Mouse (Mus musculus) forebrain, embryonic 13.5 days (tissue): ENCODE measurements around the gene Vstm4. TPM values are rescaled to one million over a fixed set of nuclear protein-coding genes. Genes with fewer than 3 reads are reported as not detected.
A peak's percentile ranks its signal among the peaks of the same experiment; 100 is the strongest.

Experiments
- ATAC-seq: fragments of 200-750 bp; cut with Nextera tagmentation; 2 replicates; pipeline ENCODE4 v1.8.0; 2017
- H3K27ac ChIP-seq: fragments of 300-500 bp; sonication (generic); 2 replicates; pipeline ENCODE4 v1.5.1; 2015; ENCODE audit warnings: inconsistent platforms, mild to moderate bottlenecking, moderate library complexity
- H3K27me3 ChIP-seq: fragments of 300-500 bp; sonication (generic); 2 replicates; pipeline ENCODE4 v1.6.1; 2015; ENCODE audit warnings: mild to moderate bottlenecking, inconsistent platforms
- H3K36me3 ChIP-seq: fragments of 300-500 bp; sonication (generic); 2 replicates; pipeline ENCODE4 v1.6.1; 2015; ENCODE audit warnings: mild to moderate bottlenecking, inconsistent platforms; ENCODE audit not compliant: poor library complexity, severe bottlenecking
- H3K4me1 ChIP-seq: fragments of 300-500 bp; sonication (generic); 2 replicates; pipeline ENCODE4 v1.6.1; 2015; ENCODE audit warnings: inconsistent platforms
- H3K4me2 ChIP-seq: fragments of 300-500 bp; sonication (generic); 2 replicates; pipeline ENCODE4 v1.6.1; 2015; ENCODE audit warnings: inconsistent platforms, mild to moderate bottlenecking, moderate library complexity
- H3K4me3 ChIP-seq: fragments of 300-500 bp; sonication (generic); 2 replicates; pipeline ENCODE4 v1.5.1; 2015; ENCODE audit warnings: mild to moderate bottlenecking, inconsistent platforms
- H3K9ac ChIP-seq: fragments of 300-500 bp; sonication (generic); 2 replicates; pipeline ENCODE4 v1.6.1; 2015; ENCODE audit warnings: mild to moderate bottlenecking, inconsistent platforms
- H3K9me3 ChIP-seq: fragments of 300-500 bp; sonication (generic); replicated peaks from 2 replicates; pipeline ENCODE4 v1.6.1; 2016; ENCODE audit warnings: inconsistent platforms
- WGBS: fragments of 180-500 bp; shearing (Covaris S2); methylation state at CpG from one replicate; pipeline ENCODE4 v1.1.7; 2015; 5-methylcytosine and 5-hydroxymethylcytosine counted together
- polyA plus RNA-seq: library from polyadenylated mRNA; unstranded; fragments of >200 nt; fragmentation: Nextera tagmentation; extraction: Ambion mirVana; gene quantifications from 2 replicates; pipeline ENCODE4 v1.2.1, GENCODE M21; 2015

Gene Vstm4
- polyA plus RNA-seq, 1 experiment from 2014 or later, result 3.7 TPM

- no peak overlapping the region for H3K27ac ChIP-seq
- no peaks in the 10 kb centered on the region for H3K9me3 ChIP-seq
- 56% methylated on average over 6 of the region's 6 CpGs for WGBS
- H3K4me2 ChIP-seq, result no peak overlapping the region
- H3K27me3 ChIP-seq, result no peaks in the 10 kb centered on the region
- H3K4me1 ChIP-seq, result peaks cover 8% of the 10 kb centered on the region
- ATAC-seq, result no peak
- no peak overlapping the region for H3K4me3 ChIP-seq
- H3K9ac ChIP-seq, result no peak overlapping the region
- H3K36me3 ChIP-seq, result no peaks in the 10 kb centered on the region
Measured at GRCm38 (mm10) chr14:32827994-32828650, 28.4 kb upstream of the Vstm4 start.

- H3K4me3 ChIP-seq, result no peak within 1 kb of the TSS
- WGBS, result 80% methylated on average over 8 of the region's 8 CpGs
- H3K4me2 ChIP-seq, result no peak within 1 kb of the TSS
- H3K27ac ChIP-seq, result no peak within 1 kb of the TSS
- ATAC-seq, result no peak
- H3K9ac ChIP-seq, result no peak within 1 kb of the TSS
- no peaks in the 10 kb centered on the region for H3K9me3 ChIP-seq
- no peaks in the 10 kb centered on the region for H3K4me1 ChIP-seq
- H3K27me3 ChIP-seq, result no peaks in the 10 kb centered on the region
- no peaks in the 10 kb centered on the region for H3K36me3 ChIP-seq
Measured at GRCm38 (mm10) chr14:32833847-32834246, 22.7 kb upstream of the Vstm4 start, which contains the start of gene Fam170b. Gene Fam170b, plus strand, starts transcription at chr14:32833962.

DNA sequence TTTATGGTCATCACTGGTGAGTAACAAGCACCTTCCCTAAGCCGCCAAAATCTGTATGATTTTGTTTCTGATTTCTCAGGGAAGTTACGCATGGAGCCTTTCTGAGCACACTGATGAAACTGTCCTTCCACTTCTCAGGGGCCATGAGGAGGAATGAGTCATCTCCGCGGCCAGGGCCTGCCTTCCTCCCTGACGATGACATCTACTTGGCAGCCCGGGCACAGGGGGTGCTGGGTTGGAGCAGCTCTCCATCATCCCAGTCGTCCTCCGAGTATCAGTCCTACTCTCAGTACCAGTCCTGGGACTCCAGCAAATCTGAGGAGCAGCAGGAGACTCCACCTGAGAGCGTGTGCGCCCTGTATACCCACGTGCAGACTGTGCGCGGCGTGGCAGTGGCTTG lies 21.4 kb upstream of the Vstm4 start:
- WGBS, result 93% methylated on average over 14 of the region's 14 CpGs
- ATAC-seq, result no peak

GRCm38 (mm10) chr14:32835596-32835995 lies 21.0 kb upstream of the Vstm4 start:
- Histone ChIP-seq H3K4me2 (no peak overlapping the region), H3K9me3 (no peaks in the 10 kb centered on the region), H3K9ac (no peak overlapping the region), H3K4me3 (no peak overlapping the region), H3K27me3 (no peaks in the 10 kb centered on the region), H3K27ac (no peak overlapping the region), H3K36me3 (no peaks in the 10 kb centered on the region), H3K4me1 (no peaks in the 10 kb centered on the region)
- 89% methylated on average over 14 of the region's 14 CpGs for WGBS
- no peak for ATAC-seq

More for the DNA sequence above, 21.4 kb upstream of the Vstm4 start:
- Histone ChIP-seq H3K4me2 (no peak overlapping the region), H3K27me3 (no peaks in the 10 kb centered on the region), H3K4me3 (no peak overlapping the region), H3K9ac (no peak overlapping the region), H3K36me3 (no peaks in the 10 kb centered on the region), H3K9me3 (no peaks in the 10 kb centered on the region), H3K4me1 (no peaks in the 10 kb centered on the region), H3K27ac (no peak overlapping the region)

DNA sequence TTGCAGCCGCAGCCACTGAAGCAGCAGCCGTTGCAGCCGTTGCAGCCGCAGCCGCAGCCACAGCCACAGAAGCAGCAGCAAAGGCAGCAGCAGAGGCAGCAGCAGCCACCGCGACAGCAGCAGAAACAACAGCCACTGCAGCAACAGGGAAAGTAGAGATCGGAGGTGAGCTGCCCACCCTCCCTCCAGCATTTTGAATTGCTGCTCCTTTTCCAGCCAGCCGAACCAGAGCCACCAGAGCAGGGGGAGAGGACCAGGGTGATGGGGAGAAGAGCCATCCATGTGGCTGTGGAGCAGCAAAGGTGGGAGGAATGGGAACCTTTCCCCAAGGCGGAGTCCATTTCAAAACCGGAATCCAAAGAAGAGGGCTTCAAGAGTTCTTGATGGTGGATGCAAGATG lies 20.4 kb upstream of the Vstm4 start:
- ATAC-seq, result no peak
- Histone ChIP-seq H3K4me2 (no peak overlapping the region), H3K9me3 (no peaks in the 10 kb centered on the region), H3K27ac (no peak overlapping the region), H3K4me3 (no peak overlapping the region), H3K4me1 (no peaks in the 10 kb centered on the region), H3K27me3 (no peaks in the 10 kb centered on the region), H3K9ac (no peak overlapping the region), H3K36me3 (no peaks in the 10 kb centered on the region)
- WGBS, result 89% methylated on average over 11 of the region's 11 CpGs

- no peaks in the 10 kb centered on the region for H3K9me3 ChIP-seq
- no peak for ATAC-seq
- H3K4me2 ChIP-seq, result no peak overlapping the region
- no peaks in the 10 kb centered on the region for H3K4me1 ChIP-seq
- no peak overlapping the region for H3K4me3 ChIP-seq
- no peak overlapping the region for H3K9ac ChIP-seq
- H3K27ac ChIP-seq, result no peak overlapping the region
- H3K27me3 ChIP-seq, result no peaks in the 10 kb centered on the region
- no peaks in the 10 kb centered on the region for H3K36me3 ChIP-seq
Measured at GRCm38 (mm10) chr14:32842052-32842451, 14.5 kb upstream of the Vstm4 start.

GRCm38 (mm10) chr14:32854059-32854458 lies 2.5 kb upstream of the Vstm4 start:
- no peak for ATAC-seq
- 0 out of 2 replicates have a peak, but pooled peaks cover 5% of the 10 kb centered on the region for H3K4me1 ChIP-seq
- no peak overlapping the region for H3K27ac ChIP-seq
- no peak overlapping the region for H3K4me3 ChIP-seq
- H3K9ac ChIP-seq, result no peak overlapping the region
- H3K9me3 ChIP-seq, result no peaks in the 10 kb centered on the region
- H3K36me3 ChIP-seq, result no peaks in the 10 kb centered on the region
- H3K27me3 ChIP-seq, result peaks cover 17% of the 10 kb centered on the region
- no peak overlapping the region for H3K4me2 ChIP-seq
- 97% methylated on average over 4 of the region's 4 CpGs for WGBS

DNA sequence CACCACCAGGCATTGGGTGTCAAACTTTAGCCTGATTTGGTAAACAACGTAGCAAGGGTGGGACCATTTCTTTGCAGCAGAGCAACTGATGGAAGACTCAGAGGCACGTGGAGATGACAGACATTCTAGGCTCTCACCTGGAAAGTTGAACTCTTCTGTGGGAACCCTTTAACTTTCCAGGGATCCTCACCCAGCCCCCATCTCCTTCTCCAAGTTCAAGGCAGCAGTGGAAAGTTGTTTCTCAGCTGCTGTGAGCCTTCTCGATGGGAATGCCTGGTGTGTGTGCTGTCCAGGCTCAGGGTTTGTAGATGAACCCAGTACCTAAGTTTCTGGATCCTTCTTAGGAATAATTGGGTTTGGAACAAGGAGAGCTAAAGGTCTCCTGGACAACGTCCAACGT lies 310 bp upstream of the Vstm4 start:
- no peak overlapping the region for H3K27ac ChIP-seq
- peak overlapping the region; percentile 52 for H3K4me3 ChIP-seq
- WGBS, result 41% methylated on average over 5 of the region's 5 CpGs

GRCm38 (mm10) chr14:32858361-32858760 lies 1.8 kb downstream of the Vstm4 start:
- Histone ChIP-seq H3K4me2 (no peak overlapping the region), H3K27me3 (peaks cover 17% of the 10 kb centered on the region), H3K36me3 (no peaks in the 10 kb centered on the region), H3K4me1 (0 out of 2 replicates have a peak, but pooled peaks cover 5% of the 10 kb centered on the region), H3K27ac (no peak overlapping the region), H3K9ac (no peak overlapping the region), H3K4me3 (no peak overlapping the region), H3K9me3 (no peaks in the 10 kb centered on the region)
- ATAC-seq, result no peak
- WGBS, result 95% methylated on average over 10 of the region's 10 CpGs

More for the DNA sequence above, 310 bp upstream of the Vstm4 start:
- no peak for ATAC-seq
- peak overlapping the region; percentile 88 for H3K4me2 ChIP-seq
- no peaks in the 10 kb centered on the region for H3K36me3 ChIP-seq
- no peaks in the 10 kb centered on the region for H3K9me3 ChIP-seq
- H3K27me3 ChIP-seq, result peaks cover 17% of the 10 kb centered on the region
- H3K4me1 ChIP-seq, result 0 out of 2 replicates have a peak, but pooled peaks cover 5% of the 10 kb centered on the region
- no peak overlapping the region; the same call in 1 of the 2 replicates for H3K9ac ChIP-seq

GRCm38 (mm10) chr14:32858941-32859510 lies 2.5 kb downstream of the Vstm4 start:
- ATAC-seq, result no peak
- Histone ChIP-seq H3K4me3 (no peak overlapping the region), H3K36me3 (no peaks in the 10 kb centered on the region), H3K9ac (no peak overlapping the region), H3K9me3 (no peaks in the 10 kb centered on the region), H3K27me3 (peaks cover 17% of the 10 kb centered on the region), H3K27ac (no peak overlapping the region), H3K4me2 (no peak overlapping the region), H3K4me1 (0 out of 2 replicates have a peak, but pooled peaks cover 5% of the 10 kb centered on the region)
- WGBS, result 79% methylated on average over 6 of the region's 6 CpGs

GRCm38 (mm10) chr14:32859831-32860569 lies 3.4 kb downstream of the Vstm4 start:
- Histone ChIP-seq H3K4me3 (no peak overlapping the region), H3K27me3 (peaks cover 17% of the 10 kb centered on the region), H3K4me2 (no peak overlapping the region), H3K9me3 (no peaks in the 10 kb centered on the region), H3K4me1 (0 out of 2 replicates have a peak, but pooled peaks cover 5% of the 10 kb centered on the region), H3K27ac (no peak overlapping the region), H3K9ac (no peak overlapping the region), H3K36me3 (no peaks in the 10 kb centered on the region)
- WGBS, result 59% methylated on average over 11 of the region's 11 CpGs
- no peak for ATAC-seq

DNA sequence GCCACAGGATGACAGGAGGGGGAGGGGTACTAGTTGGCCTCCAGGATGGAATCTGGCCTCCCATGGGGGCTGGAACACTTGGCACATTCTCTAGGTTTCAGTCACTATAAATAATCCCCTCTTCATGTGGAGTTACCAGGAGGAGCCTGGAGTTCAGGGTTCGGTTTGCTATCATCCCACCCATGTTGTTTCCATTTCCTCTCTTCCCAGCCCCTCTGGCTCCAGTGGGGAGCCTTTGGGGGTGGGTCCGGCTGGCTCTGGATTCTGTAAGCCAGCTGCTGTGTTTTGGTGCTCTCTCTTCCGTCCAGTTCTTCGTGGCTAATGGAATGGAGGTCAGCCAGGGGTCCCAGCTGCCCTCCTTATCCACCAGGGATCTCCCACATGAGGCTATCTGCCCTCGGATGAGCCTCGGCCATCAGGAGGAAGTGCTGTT lies 4.6 kb downstream of the Vstm4 start:
- Histone ChIP-seq H3K9me3 (no peaks in the 10 kb centered on the region), H3K4me2 (no peak overlapping the region), H3K9ac (no peak overlapping the region), H3K4me1 (0 out of 2 replicates have a peak, but pooled peaks cover 5% of the 10 kb centered on the region), H3K36me3 (no peaks in the 10 kb centered on the region), H3K27ac (no peak overlapping the region), H3K4me3 (no peak overlapping the region), H3K27me3 (peaks cover 17% of the 10 kb centered on the region)
- WGBS, result 54% methylated on average over 6 of the region's 6 CpGs
- ATAC-seq, result no peak
